In genomic region chr11:102417160-102417559, GRCm38 (mm10) we compare ENCODE assay signal across 28 mouse cellular contexts. TPM values are rescaled to one million over a fixed set of nuclear protein-coding genes. Genes with fewer than 3 reads are reported as not detected.
"Had no signal": no experiment of that assay in that cellular context is flagged by ENCODE, and none has a peak within 500 bp of the region (broad histone marks: within the 10 kb centered on the region; RNA-seq: fewer than 3 reads in every experiment).

No protein-coding gene starts in this region.

- DNase-seq: gastrocnemius, adult 2 months; gastrocnemius, postnatal 10 days; gastrocnemius, postnatal 25 days; heart, adult 2 months; heart, postnatal 14 days; heart, postnatal 4 days; kidney, adult 18-20 months; kidney, adult 8-10 months; kidney, postnatal 10 days; kidney, postnatal 25 days; kidney, postnatal 4 days; liver; liver, embryonic 13.5 days had no signal

- H3K9ac ChIP-seq: heart, embryonic 13.5 days; heart, embryonic 15.5 days; hindbrain, embryonic 12.5 days; hindbrain, embryonic 14.5 days; intestine, embryonic 15.5 days; limb, embryonic 12.5 days; liver, embryonic 13.5 days had no signal

- H3K27me3 ChIP-seq: heart, embryonic 15.5 days; intestine, embryonic 15.5 days; limb, embryonic 12.5 days had no signal

- H3K27ac ChIP-seq: gastrocnemius, adult 2 months; heart, adult 2 months; heart, embryonic 13.5 days; heart, embryonic 15.5 days; hindbrain, embryonic 10.5 days; hindbrain, embryonic 12.5 days; hindbrain, embryonic 14.5 days; intestine, embryonic 15.5 days; layer of hippocampus, adult 2 months; left cerebral cortex, adult 2 months; limb, embryonic 10.5 days; limb, embryonic 12.5 days; liver, embryonic 13.5 days had no signal

- H3K4me1 ChIP-seq: heart, embryonic 13.5 days; heart, embryonic 15.5 days; hindbrain, embryonic 10.5 days; hindbrain, embryonic 12.5 days; intestine, embryonic 15.5 days; limb, embryonic 10.5 days; limb, embryonic 12.5 days; liver, embryonic 13.5 days had no signal

- H3K9me3 ChIP-seq: heart, embryonic 13.5 days; heart, embryonic 15.5 days; hindbrain, embryonic 10.5 days; intestine, embryonic 15.5 days; limb, embryonic 10.5 days; liver, embryonic 13.5 days had no signal

- H3K4me2 ChIP-seq: heart, embryonic 11.5 days; heart, embryonic 13.5 days; heart, embryonic 15.5 days; hindbrain, embryonic 12.5 days; hindbrain, embryonic 14.5 days; intestine, embryonic 15.5 days; limb, embryonic 12.5 days; liver, embryonic 11.5 days; liver, embryonic 13.5 days had no signal

- H3K4me3 ChIP-seq: gastrocnemius, adult 2 months; heart, adult 2 months; heart, embryonic 13.5 days; heart, embryonic 15.5 days; hindbrain, embryonic 10.5 days; hindbrain, embryonic 12.5 days; intestine, embryonic 15.5 days; layer of hippocampus, adult 2 months; left cerebral cortex, adult 2 months; limb, embryonic 10.5 days; limb, embryonic 12.5 days; liver, embryonic 13.5 days had no signal

- ATAC-seq: hindbrain, embryonic 16.5 days; inflammation-experienced regulatory T-cells, adult 6 months; intestine, embryonic 15.5 days; intestine, postnatal 0 days had no signal

- H3K36me3 ChIP-seq: heart, embryonic 13.5 days; heart, embryonic 15.5 days; hindbrain, embryonic 10.5 days; hindbrain, embryonic 12.5 days; intestine, embryonic 15.5 days; limb, embryonic 10.5 days; limb, embryonic 12.5 days; liver, embryonic 13.5 days had no signal

RNA-seq across cellular contexts. Expression of gene Fam171a2, which starts 30.3 kb away (rescaled TPM):
- polyA plus RNA-seq: inflammation-experienced regulatory T-cells, adult 6 months had no signal
